Mouse (Mus musculus) liver, embryonic 14.5 days (tissue): ENCODE data around the gene Foxn3.

ENCODE experiments used
- CTCF ChIP-seq: IDR thresholded peaks from 2 replicates; pipeline ENCODE4 v1.5.1; 2016; ENCODE audit warnings: antibody characterized with exemption, low read depth, control low read depth
- EP300 ChIP-seq: IDR thresholded peaks from 2 replicates; pipeline ENCODE4 v1.6.1; 2016; ENCODE audit warnings: antibody characterized with exemption, low read depth

GRCm38 (mm10) chr12:99450076-99450475, 113.3 kb downstream of the Foxn3 start:
- TF ChIP-seq CTCF, result no peak
- TF ChIP-seq EP300, result no peak
